Mouse (Mus musculus): Measurements from ENCODE around the gene Necap2. TPM values are rescaled to one million over a fixed set of nuclear protein-coding genes. Genes with fewer than 3 reads are reported as not detected.

The Necap2 gene
- total RNA-seq, 1 experiment, result 28.3 TPM

DNA sequence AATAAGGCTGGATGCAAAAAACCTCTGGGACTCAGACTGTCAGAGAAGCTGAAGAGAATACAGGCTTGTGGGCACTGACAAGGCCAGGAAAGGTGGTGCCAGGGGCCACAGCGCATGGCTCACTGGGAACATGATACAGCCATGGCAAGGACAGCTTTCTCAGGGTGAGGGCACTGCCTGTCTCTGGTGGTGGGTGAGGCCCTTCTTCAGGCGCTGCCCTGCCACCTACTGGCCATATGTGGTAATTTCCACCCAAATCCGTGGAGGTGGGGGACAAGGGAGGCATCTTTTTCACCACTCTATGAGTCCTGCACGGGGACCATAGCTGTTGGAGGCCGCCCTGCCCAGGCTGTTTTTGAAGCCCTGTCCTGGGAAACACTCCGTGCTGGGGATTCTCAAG, 46.4 kb downstream of the Necap2 start:
- Histone ChIP-seq H3K36me3 (ENCODE audit: control insufficient read depth, insufficient read depth, low read length, poor library complexity, severe bottlenecking) (peaks cover 45% of the 10 kb centered on the region), H3K9ac (ENCODE audit: insufficient read depth, low read depth, low read length, poor library complexity, severe bottlenecking) (no peak overlapping the region), H3K27ac (ENCODE audit: insufficient read depth, low read depth, low read length, poor library complexity, severe bottlenecking) (no peak overlapping the region), H3K4me3 (ENCODE audit: insufficient read depth in 1 of 2, low read depth in 1 of 2, low read length in 2 of 2, poor library complexity in 1 of 2, severe bottlenecking in 1 of 2) (no peak overlapping the region), H3K4me1 (ENCODE audit: control insufficient read depth in 2 of 2, insufficient read depth in 2 of 2, low read length in 2 of 2, poor library complexity in 1 of 2) (no peaks in the 10 kb centered on the region), H3K9me3 (ENCODE audit: control insufficient read depth, insufficient read depth, low read depth, low read length) (no peaks in the 10 kb centered on the region)
- TF ChIP-seq ZNF384 (IDR thresholded peaks at IDR 0.05; ENCODE audit: low read depth, low read length) (no peak), ZC3H11A (IDR thresholded peaks at IDR 0.05; ENCODE audit: borderline replicate concordance, low read depth, low read length) (no peak), MAFK (IDR thresholded peaks at IDR 0.05; ENCODE audit: insufficient read depth, low read depth, low read length) (no peak), CHD2 (IDR thresholded peaks at IDR 0.05; ENCODE audit: low read depth, low read length) (no peak), HCFC1 (IDR thresholded peaks at IDR 0.05; ENCODE audit: borderline replicate concordance, insufficient read depth, low read length) (no peak)
- DNase-seq (ENCODE audit: low read depth, low spot score), result peak; percentile 47
- in situ Hi-C loops (cut with MboI; ENCODE audit: low sequenced_read_pairs in 2 of 2, unreplicated experiment in 2 of 2), result no loop called here

GRCm38 (mm10) chr4:141030541-141031206, 47.5 kb downstream of the Necap2 start:
- no peaks in the 10 kb centered on the region for H3K9me3 ChIP-seq (ENCODE audit: control insufficient read depth, insufficient read depth, low read depth, low read length)
- TF ChIP-seq ZNF384 (IDR thresholded peaks at IDR 0.05; ENCODE audit: low read depth, low read length) (no peak), HCFC1 (IDR thresholded peaks at IDR 0.05; ENCODE audit: borderline replicate concordance, insufficient read depth, low read length) (no peak), CHD2 (IDR thresholded peaks at IDR 0.05; ENCODE audit: low read depth, low read length) (no peak), ZC3H11A (IDR thresholded peaks at IDR 0.05; ENCODE audit: borderline replicate concordance, low read depth, low read length) (no peak), MAFK (IDR thresholded peaks at IDR 0.05; ENCODE audit: insufficient read depth, low read depth, low read length) (no peak)
- DNase-seq (ENCODE audit: low read depth, low spot score), result no peak
- no peak overlapping the region for H3K4me3 ChIP-seq (ENCODE audit: insufficient read depth in 1 of 2, low read depth in 1 of 2, low read length in 2 of 2, poor library complexity in 1 of 2, severe bottlenecking in 1 of 2)
- peaks cover 0 to under 1% of the 10 kb centered on the region in 2 experiments; a peak in 1 of 4 replicates for H3K4me1 ChIP-seq (ENCODE audit: control insufficient read depth in 2 of 2, insufficient read depth in 2 of 2, low read length in 2 of 2, poor library complexity in 1 of 2)
- H3K9ac ChIP-seq (ENCODE audit: insufficient read depth, low read depth, low read length, poor library complexity, severe bottlenecking), result no peak overlapping the region
- in situ Hi-C loops (cut with MboI; ENCODE audit: low sequenced_read_pairs in 2 of 2, unreplicated experiment in 2 of 2), result no loop called here
- peaks cover 37% of the 10 kb centered on the region for H3K36me3 ChIP-seq (ENCODE audit: control insufficient read depth, insufficient read depth, low read length, poor library complexity, severe bottlenecking)
- no peak overlapping the region for H3K27ac ChIP-seq (ENCODE audit: insufficient read depth, low read depth, low read length, poor library complexity, severe bottlenecking)

GRCm38 (mm10) chr4:141024992-141025391, 53.2 kb downstream of the Necap2 start:
- in situ Hi-C loops (cut with MboI; ENCODE audit: low sequenced_read_pairs in 2 of 2, unreplicated experiment in 2 of 2), result no loop called here
- H3K9ac ChIP-seq (ENCODE audit: insufficient read depth, low read depth, low read length, poor library complexity, severe bottlenecking), result peak overlapping the region; percentile 55; the same call in 1 of the 2 replicates
- TF ChIP-seq HCFC1 (IDR thresholded peaks at IDR 0.05; ENCODE audit: borderline replicate concordance, insufficient read depth, low read length), result no peak
- no peak for TF ChIP-seq CHD2 (IDR thresholded peaks at IDR 0.05; ENCODE audit: low read depth, low read length)
- no peak for DNase-seq (ENCODE audit: low read depth, low spot score)
- H3K4me3 ChIP-seq (ENCODE audit: insufficient read depth in 1 of 2, low read depth in 1 of 2, low read length in 2 of 2, poor library complexity in 1 of 2, severe bottlenecking in 1 of 2), result peak overlapping the region; percentile 20 to 58; a peak in 3 of 4 replicates
- H3K36me3 ChIP-seq (ENCODE audit: control insufficient read depth, insufficient read depth, low read length, poor library complexity, severe bottlenecking), result peaks cover 35% of the 10 kb centered on the region
- no peak overlapping the region for H3K27ac ChIP-seq (ENCODE audit: insufficient read depth, low read depth, low read length, poor library complexity, severe bottlenecking)
- H3K9me3 ChIP-seq (ENCODE audit: control insufficient read depth, insufficient read depth, low read depth, low read length), result no peaks in the 10 kb centered on the region
- H3K4me1 ChIP-seq (ENCODE audit: control insufficient read depth in 2 of 2, insufficient read depth in 2 of 2, low read length in 2 of 2, poor library complexity in 1 of 2), result peaks cover 1 to 11% of the 10 kb centered on the region in 2 experiments; a peak in 2 of 4 replicates

- Histone ChIP-seq H3K4me1 (ENCODE audit: control insufficient read depth in 2 of 2, insufficient read depth in 2 of 2, low read length in 2 of 2, poor library complexity in 1 of 2) (peaks cover 1 to 11% of the 10 kb centered on the region in 2 experiments; a peak in 2 of 4 replicates), H3K36me3 (ENCODE audit: control insufficient read depth, insufficient read depth, low read length, poor library complexity, severe bottlenecking) (peaks cover 30% of the 10 kb centered on the region)
Measured at GRCm38 (mm10) chr4:141024052-141024451, 54.1 kb downstream of the Necap2 start.

More at GRCm38 (mm10) chr4:141024052-141024451, 54.1 kb downstream of the Necap2 start:
- H3K9me3 ChIP-seq (ENCODE audit: control insufficient read depth, insufficient read depth, low read depth, low read length), result no peaks in the 10 kb centered on the region
- no peak overlapping the region for H3K9ac ChIP-seq (ENCODE audit: insufficient read depth, low read depth, low read length, poor library complexity, severe bottlenecking)
- in situ Hi-C loops (cut with MboI; ENCODE audit: low sequenced_read_pairs in 2 of 2, unreplicated experiment in 2 of 2), result no loop called here
- H3K4me3 ChIP-seq (ENCODE audit: insufficient read depth in 1 of 2, low read depth in 1 of 2, low read length in 2 of 2, poor library complexity in 1 of 2, severe bottlenecking in 1 of 2), result no peak overlapping the region
- DNase-seq (ENCODE audit: low read depth, low spot score), result no peak
- TF ChIP-seq CHD2 (IDR thresholded peaks at IDR 0.05; ENCODE audit: low read depth, low read length) (no peak), MAFK (IDR thresholded peaks at IDR 0.05; ENCODE audit: insufficient read depth, low read depth, low read length) (no peak), ZNF384 (IDR thresholded peaks at IDR 0.05; ENCODE audit: low read depth, low read length) (no peak), HCFC1 (IDR thresholded peaks at IDR 0.05; ENCODE audit: borderline replicate concordance, insufficient read depth, low read length) (no peak), ZC3H11A (IDR thresholded peaks at IDR 0.05; ENCODE audit: borderline replicate concordance, low read depth, low read length) (no peak)
- H3K27ac ChIP-seq (ENCODE audit: insufficient read depth, low read depth, low read length, poor library complexity, severe bottlenecking), result no peak overlapping the region
